Mouse (Mus musculus) macrophage (primary cell): Measurements from ENCODE around the gene Rin1. TPM values are rescaled to one million over a fixed set of nuclear protein-coding genes. Genes with fewer than 3 reads are reported as not detected.

Experiments used
- polyA plus RNA-seq: library from polyadenylated mRNA; stranded (reverse); fragments of 250-400 nt; gene quantifications from 3 replicates; pipeline ENCODE4 v1.2.4, GENCODE M21; 2018; ENCODE audit warnings: inconsistent platforms

The Rin1 gene
- polyA plus RNA-seq, 1 experiment from 2014 or later: 0.11 TPM

Other genes starting within 250 kb of the Rin1 start
- gene Gm21992, start 238.9 kb upstream of the Rin1 start, polyA plus RNA-seq: 1.3 to 5.1 TPM (median 3.4 TPM) in 3 replicates
- 10.2 to 18.9 TPM (median 15.8 TPM) in 3 replicates for gene Rbm14, start 238.8 kb upstream of the Rin1 start, polyA plus RNA-seq
- 17.8 to 37.0 TPM (median 27.6 TPM) in 3 replicates for gene Ccs, start 211.1 kb upstream of the Rin1 start, polyA plus RNA-seq
- 0.07 to 0.10 TPM in 2 of 3 replicates, not detected in the other for gene Ccdc87, start 211.1 kb upstream of the Rin1 start, polyA plus RNA-seq
- gene Ctsf, start 195.4 kb upstream of the Rin1 start, polyA plus RNA-seq: 5.4 to 22.4 TPM (median 9.6 TPM) in 3 replicates
- not detected in 3 replicates for gene Actn3, start 172.6 kb upstream of the Rin1 start, polyA plus RNA-seq
- 13.7 to 17.2 TPM (median 17.1 TPM) in 3 replicates for gene Zdhhc24, start 171.8 kb upstream of the Rin1 start, polyA plus RNA-seq
- gene Bbs1, start 143.9 kb upstream of the Rin1 start, polyA plus RNA-seq: 0.58 to 1.1 TPM (median 1.0 TPM) in 3 replicates
- 28.6 to 57.3 TPM (median 47.9 TPM) in 3 replicates for gene Dpp3, start 122.2 kb upstream of the Rin1 start, polyA plus RNA-seq
- gene Peli3, start 107.4 kb upstream of the Rin1 start, polyA plus RNA-seq: 0.82 to 2.1 TPM (median 1.7 TPM) in 3 replicates
- 30.6 to 71.3 TPM (median 40.0 TPM) in 3 replicates for gene Mrpl11, start 88.3 kb upstream of the Rin1 start, polyA plus RNA-seq
- gene Npas4, start 60.2 kb upstream of the Rin1 start, polyA plus RNA-seq: 0.11 to 0.41 TPM (median 0.32 TPM) in 3 replicates
- 0.75 to 2.2 TPM (median 0.76 TPM) in 3 replicates for gene Slc29a2, start 26.6 kb upstream of the Rin1 start, polyA plus RNA-seq
- 12.6 to 23.0 TPM (median 17.7 TPM) in 3 replicates for gene B4gat1, start 11.7 kb upstream of the Rin1 start, polyA plus RNA-seq
- gene AC124502.3, start 11.6 kb upstream of the Rin1 start, polyA plus RNA-seq: 0.76 to 2.0 TPM (median 0.80 TPM) in 3 replicates
- 61.2 to 78.9 TPM (median 63.9 TPM) in 3 replicates for gene Brms1, start 9.1 kb upstream of the Rin1 start, polyA plus RNA-seq
- not detected in 3 replicates for gene Cd248, start 17.6 kb downstream of the Rin1 start, polyA plus RNA-seq
- gene Tmem151a, start 35.0 kb downstream of the Rin1 start, polyA plus RNA-seq: 0.04 to 0.26 TPM (median 0.06 TPM) in 3 replicates
- 32.3 to 57.6 TPM (median 51.7 TPM) in 3 replicates for gene Yif1a, start 38.1 kb downstream of the Rin1 start, polyA plus RNA-seq
- gene Cnih2, start 48.0 kb downstream of the Rin1 start, polyA plus RNA-seq: 0.28 TPM in 1 of 3 replicates, not detected in the others
- 120 to 188 TPM (median 152 TPM) in 3 replicates for gene Rab1b, start 56.6 kb downstream of the Rin1 start, polyA plus RNA-seq
- gene Klc2, start 68.1 kb downstream of the Rin1 start, polyA plus RNA-seq: 9.0 to 14.1 TPM (median 10.4 TPM) in 3 replicates
- gene Pacs1, start 222.6 kb downstream of the Rin1 start, polyA plus RNA-seq: 14.8 to 16.9 TPM (median 16.9 TPM) in 3 replicates
- gene Sf3b2, start 245.0 kb downstream of the Rin1 start, polyA plus RNA-seq: 131 to 171 TPM (median 133 TPM) in 3 replicates
- gene Gal3st3, start 247.8 kb downstream of the Rin1 start, polyA plus RNA-seq: not detected in 3 replicates